Mouse (Mus musculus): ENCODE results near the gene Zfp639. TPM values are rescaled to one million over a fixed set of nuclear protein-coding genes. Genes with fewer than 3 reads are reported as not detected.
A peak's percentile ranks its signal among the peaks of the same experiment; 100 is the strongest.

Gene Zfp639
- total and polyA plus RNA-seq, 2 experiments = 10.8 to 23.6 TPM

DNA sequence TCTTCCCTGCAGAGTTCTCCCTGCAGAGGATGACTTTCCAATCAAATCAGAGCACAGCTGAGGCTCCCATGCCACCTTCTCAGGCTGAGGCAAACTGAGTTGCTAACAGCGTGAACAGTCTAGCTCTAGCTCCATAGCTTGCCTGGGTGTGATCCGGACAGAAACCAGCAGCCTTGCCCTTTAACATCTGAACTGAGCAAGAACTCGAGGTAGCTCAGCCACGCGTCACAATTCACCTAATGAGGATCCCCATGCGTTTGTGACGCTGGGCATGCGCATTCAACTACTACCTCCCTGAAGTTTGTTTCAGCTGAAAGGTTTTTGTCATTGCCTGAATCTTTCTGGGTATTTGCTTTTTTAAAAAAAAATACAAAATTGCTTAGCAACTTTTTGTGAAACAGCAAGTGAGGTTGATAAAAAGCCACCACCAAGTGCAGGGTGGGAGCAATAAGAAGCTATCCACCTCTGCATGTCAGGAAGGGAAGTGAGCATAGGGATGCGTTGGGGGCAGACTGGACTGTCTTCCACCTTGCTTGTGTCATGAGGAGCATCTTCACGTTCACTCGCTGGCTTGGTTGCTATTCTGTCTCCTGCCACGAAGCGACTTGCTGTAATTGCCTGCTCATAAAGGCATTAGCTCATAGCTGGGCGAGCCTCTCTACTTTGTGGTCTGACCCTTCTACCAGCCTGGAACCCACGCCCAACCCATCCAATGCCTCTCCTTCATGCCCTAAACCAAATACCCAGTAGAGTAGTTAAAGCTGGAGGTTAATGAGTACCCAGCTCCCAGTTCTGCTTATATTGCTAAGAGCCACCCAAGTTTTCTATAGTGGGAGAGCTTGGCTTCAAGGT is 19.8 kb upstream of the Zfp639 start:
- H3K4me1 ChIP-seq (ENCODE audit: control insufficient read depth, insufficient read depth, low read length) = peaks cover 14% of the 10 kb centered on the region
- H3K27ac ChIP-seq (replicated peaks; ENCODE audit: insufficient read depth, low read depth, low read length) = no peak overlapping the region
- H3K36me3 ChIP-seq (ENCODE audit: control insufficient read depth, insufficient read depth, low read length) = no peaks in the 10 kb centered on the region
- H3K79me2 ChIP-seq (ENCODE audit: control insufficient read depth, insufficient read depth, low read length) = no peaks in the 10 kb centered on the region
- H3K27me3 ChIP-seq (ENCODE audit: control insufficient read depth, insufficient read depth, low read length) = no peaks in the 10 kb centered on the region
- no peak overlapping the region for H3K9ac ChIP-seq (ENCODE audit: low read depth, low read length)
- no peak for DNase-seq (ENCODE audit: extremely low read depth, low read depth, low spot score)
- no peak overlapping the region for H3K4me3 ChIP-seq (ENCODE audit: insufficient read depth, low read depth, low read length)
- TF ChIP-seq CTCF (IDR thresholded peaks at IDR 0.05; ENCODE audit: low read depth, low read length) (no peak), POLR2A (IDR thresholded peaks at IDR 0.05; ENCODE audit: extremely low read depth, insufficient read depth, low read length) (no peak)
- 85% methylated on average over 15 of the region's 15 CpGs for WGBS

DNA sequence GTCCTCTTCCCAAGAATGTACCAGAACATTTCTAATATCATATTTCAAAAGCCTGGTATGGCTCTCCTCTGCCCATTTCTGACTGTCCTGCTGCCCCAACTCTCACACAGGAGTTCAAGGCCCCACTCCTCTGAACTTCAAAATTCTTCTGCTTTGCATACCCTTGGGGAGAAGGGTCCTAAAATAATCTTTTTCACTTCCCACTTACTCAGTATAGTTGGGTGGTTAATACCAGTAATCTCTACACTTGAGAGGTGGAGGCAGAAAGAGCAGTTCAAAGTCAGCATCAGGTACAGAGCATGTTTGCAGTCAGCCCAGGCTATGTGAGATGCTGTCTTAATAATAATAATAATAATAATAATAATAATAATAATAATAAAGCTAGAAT is 19.1 kb upstream of the Zfp639 start:
- no peak overlapping the region for H3K9ac ChIP-seq (ENCODE audit: low read depth, low read length)
- no peak for DNase-seq (ENCODE audit: extremely low read depth, low read depth, low spot score)
- H3K27ac ChIP-seq (replicated peaks; ENCODE audit: insufficient read depth, low read depth, low read length) = no peak overlapping the region
- H3K4me3 ChIP-seq (ENCODE audit: insufficient read depth, low read depth, low read length) = no peak overlapping the region
- no peaks in the 10 kb centered on the region for H3K79me2 ChIP-seq (ENCODE audit: control insufficient read depth, insufficient read depth, low read length)
- H3K4me1 ChIP-seq (ENCODE audit: control insufficient read depth, insufficient read depth, low read length) = peaks cover 16% of the 10 kb centered on the region
- no peak for TF ChIP-seq POLR2A (IDR thresholded peaks at IDR 0.05; ENCODE audit: extremely low read depth, insufficient read depth, low read length)
- no peak for TF ChIP-seq CTCF (IDR thresholded peaks at IDR 0.05; ENCODE audit: low read depth, low read length)
- H3K36me3 ChIP-seq (ENCODE audit: control insufficient read depth, insufficient read depth, low read length) = no peaks in the 10 kb centered on the region
- H3K27me3 ChIP-seq (ENCODE audit: control insufficient read depth, insufficient read depth, low read length) = no peaks in the 10 kb centered on the region

DNA sequence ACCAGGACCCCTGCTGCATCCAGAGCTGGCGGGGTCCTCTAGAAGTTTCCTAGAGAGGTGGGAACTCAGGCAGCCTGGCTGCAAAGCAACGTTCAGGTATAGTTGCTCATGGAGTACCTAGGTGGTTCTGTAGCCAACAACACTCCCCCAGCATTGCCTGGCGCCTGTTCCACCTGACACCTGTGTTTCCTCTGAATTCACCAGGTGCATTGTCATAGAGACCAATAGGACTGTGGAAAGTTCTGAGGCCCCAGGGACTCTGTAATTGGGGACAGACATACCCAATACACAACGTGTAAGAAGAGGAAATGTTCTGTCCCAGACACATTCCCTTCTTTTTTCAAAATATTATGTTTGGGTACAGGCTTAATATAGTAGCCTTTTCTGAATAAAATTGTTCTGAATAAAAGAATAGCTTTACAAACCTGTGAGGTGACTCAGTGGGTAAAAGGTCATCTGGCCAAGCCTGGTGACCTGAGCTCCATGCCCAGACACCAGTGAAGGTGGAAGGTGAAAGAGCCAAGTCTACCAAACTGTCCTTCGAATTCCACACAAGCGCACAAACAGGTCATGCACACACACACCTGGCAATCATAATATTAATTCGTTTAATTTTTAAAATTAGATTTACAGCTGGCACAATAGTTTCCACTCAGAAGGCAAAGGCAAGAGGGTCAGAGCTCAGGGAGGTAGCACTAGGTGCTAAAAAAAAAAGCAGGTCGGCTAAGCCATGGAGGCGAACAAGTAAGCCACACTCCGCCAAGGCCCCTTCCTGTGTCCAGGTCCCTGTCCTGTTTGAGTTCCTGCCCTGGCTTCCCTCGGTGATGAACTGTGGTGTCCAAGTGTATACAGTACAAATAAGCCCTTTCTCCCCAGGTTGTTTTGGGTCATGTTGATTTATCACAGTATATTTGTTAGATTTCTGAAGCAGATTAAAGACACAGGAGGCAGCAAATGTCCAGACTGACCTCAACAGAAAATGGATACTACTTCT is 17.7 kb upstream of the Zfp639 start, which contains the start of gene Kcnmb3:
Kcnmb3 (minus strand) TSS at position 135 of the 994 bp plus-strand sequence.
- Histone ChIP-seq H3K27me3 (ENCODE audit: control insufficient read depth, insufficient read depth, low read length) (no peaks in the 10 kb centered on the region), H3K79me2 (ENCODE audit: control insufficient read depth, insufficient read depth, low read length) (no peaks in the 10 kb centered on the region), H3K4me3 (ENCODE audit: insufficient read depth, low read depth, low read length) (no peak within 1 kb of the TSS), H3K27ac (replicated peaks; ENCODE audit: insufficient read depth, low read depth, low read length) (peak within 1 kb of the TSS; percentile 31; the same call in 1 of the 2 replicates), H3K4me1 (ENCODE audit: control insufficient read depth, insufficient read depth, low read length) (peaks cover 16% of the 10 kb centered on the region), H3K36me3 (ENCODE audit: control insufficient read depth, insufficient read depth, low read length) (no peaks in the 10 kb centered on the region), H3K9ac (ENCODE audit: low read depth, low read length) (no peak within 1 kb of the TSS)
- WGBS = 41% methylated on average over 11 of the region's 11 CpGs
- no peak for TF ChIP-seq POLR2A (IDR thresholded peaks at IDR 0.05; ENCODE audit: extremely low read depth, insufficient read depth, low read length)
- TF ChIP-seq CTCF (IDR thresholded peaks at IDR 0.05; ENCODE audit: low read depth, low read length) = no peak
- peak; percentile 90 for DNase-seq (ENCODE audit: extremely low read depth, low read depth, low spot score)

DNA sequence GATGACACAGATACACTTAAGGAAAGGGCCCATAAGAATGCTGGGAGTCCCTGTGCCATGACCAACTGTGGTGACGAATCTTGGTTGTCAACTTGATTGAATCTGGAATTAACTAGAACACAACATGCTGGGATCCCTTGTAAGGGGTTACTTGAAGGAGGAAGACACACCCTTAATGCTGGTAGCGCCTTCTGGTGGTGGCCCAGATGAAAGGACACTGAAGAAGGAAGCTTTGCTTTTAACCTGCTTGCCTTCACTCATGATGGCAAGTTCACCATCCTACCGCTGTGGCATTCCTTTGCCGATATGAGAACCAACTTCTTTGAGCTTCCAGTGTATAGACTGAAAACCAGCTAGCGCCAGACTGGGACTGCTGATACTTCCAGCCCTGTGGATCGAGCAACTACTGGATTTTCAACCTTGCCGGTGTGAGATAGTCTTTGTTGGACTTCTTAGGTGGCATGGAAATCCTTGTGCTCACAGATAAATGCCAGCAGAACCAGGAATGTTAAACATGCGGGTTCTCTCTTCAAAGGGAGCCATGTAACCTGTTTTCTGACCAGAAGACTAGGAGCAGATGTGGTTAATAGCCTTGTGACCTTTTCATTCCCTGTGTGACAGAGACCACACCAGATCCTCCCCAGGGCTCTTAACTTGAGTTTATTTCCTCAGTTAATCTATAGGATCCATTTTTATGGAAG is 15.5 kb upstream of the Zfp639 start:
- no peak for TF ChIP-seq CTCF (IDR thresholded peaks at IDR 0.05; ENCODE audit: low read depth, low read length)
- no peak for TF ChIP-seq POLR2A (IDR thresholded peaks at IDR 0.05; ENCODE audit: extremely low read depth, insufficient read depth, low read length)
- no peak overlapping the region for H3K27ac ChIP-seq (replicated peaks; ENCODE audit: insufficient read depth, low read depth, low read length)
- no peak overlapping the region for H3K4me3 ChIP-seq (ENCODE audit: insufficient read depth, low read depth, low read length)
- H3K79me2 ChIP-seq (ENCODE audit: control insufficient read depth, insufficient read depth, low read length) = no peaks in the 10 kb centered on the region
- no peak overlapping the region for H3K9ac ChIP-seq (ENCODE audit: low read depth, low read length)
- no peak for DNase-seq (ENCODE audit: extremely low read depth, low read depth, low spot score)
- 81% methylated on average over 8 of the region's 8 CpGs for WGBS
- H3K4me1 ChIP-seq (ENCODE audit: control insufficient read depth, insufficient read depth, low read length) = peaks cover 16% of the 10 kb centered on the region
- no peaks in the 10 kb centered on the region for H3K27me3 ChIP-seq (ENCODE audit: control insufficient read depth, insufficient read depth, low read length)
- H3K36me3 ChIP-seq (ENCODE audit: control insufficient read depth, insufficient read depth, low read length) = no peaks in the 10 kb centered on the region

GRCm38 (mm10) chr3:32495088-32495770 is 14.8 kb upstream of the Zfp639 start:
- Histone ChIP-seq H3K27ac (replicated peaks; ENCODE audit: insufficient read depth, low read depth, low read length) (no peak overlapping the region), H3K4me1 (ENCODE audit: control insufficient read depth, insufficient read depth, low read length) (peaks cover 16% of the 10 kb centered on the region), H3K27me3 (ENCODE audit: control insufficient read depth, insufficient read depth, low read length) (no peaks in the 10 kb centered on the region), H3K9ac (ENCODE audit: low read depth, low read length) (no peak overlapping the region), H3K36me3 (ENCODE audit: control insufficient read depth, insufficient read depth, low read length) (no peaks in the 10 kb centered on the region), H3K79me2 (ENCODE audit: control insufficient read depth, insufficient read depth, low read length) (no peaks in the 10 kb centered on the region), H3K4me3 (ENCODE audit: insufficient read depth, low read depth, low read length) (no peak overlapping the region)
- peak; percentile 95 for DNase-seq (ENCODE audit: extremely low read depth, low read depth, low spot score)
- no peak for TF ChIP-seq POLR2A (IDR thresholded peaks at IDR 0.05; ENCODE audit: extremely low read depth, insufficient read depth, low read length)
- no peak for TF ChIP-seq CTCF (IDR thresholded peaks at IDR 0.05; ENCODE audit: low read depth, low read length)
- 47% methylated on average over 8 of the region's 8 CpGs for WGBS
